Mouse (Mus musculus) liver, adult 2 months (tissue): Measurements from ENCODE around the gene Heatr5a. TPM values are rescaled to one million over a fixed set of nuclear protein-coding genes. Genes with fewer than 3 reads are reported as not detected.
A peak's percentile ranks its signal among the peaks of the same experiment; 100 is the strongest.

ENCODE experiments used
- DNase-seq: peaks from one replicate; pipeline ENCODE4 v3.0.0-alpha.2; 2011; ENCODE audit warnings: low read depth, low spot score; ENCODE audit errors: extremely low read depth
- H3K27ac ChIP-seq: fragments of 200-500 bp; replicated peaks from 2 replicates; pipeline ENCODE4 v1.5.1; 2012; ENCODE audit warnings: low read depth, mild to moderate bottlenecking, control low read depth, inconsistent platforms, low read length; ENCODE audit not compliant: insufficient read depth
- H3K27me3 ChIP-seq: fragments of 200-500 bp; 2 replicates; pipeline ENCODE4 v1.6.1; 2012; ENCODE audit warnings: mild to moderate bottlenecking, moderate library complexity, low read length, inconsistent platforms; ENCODE audit not compliant: control insufficient read depth, insufficient read depth
- H3K36me3 ChIP-seq: fragments of 200-500 bp; 2 replicates; pipeline ENCODE4 v1.6.1; 2012; ENCODE audit warnings: low read length, inconsistent platforms; ENCODE audit not compliant: control insufficient read depth, insufficient read depth
- H3K4me1 ChIP-seq: fragments of 200-500 bp; 2 replicates; pipeline ENCODE4 v1.6.1; 2011; ENCODE audit warnings: low read length; ENCODE audit not compliant: control insufficient read depth, insufficient read depth
- H3K4me3 ChIP-seq: fragments of 200-500 bp; 2 replicates; pipeline ENCODE4 v1.5.1; 2011; ENCODE audit warnings: low read depth, mild to moderate bottlenecking, control low read depth, low read length, moderate library complexity; ENCODE audit not compliant: insufficient read depth
- H3K79me2 ChIP-seq: fragments of 200-500 bp; 2 replicates; pipeline ENCODE4 v1.6.1; 2012; ENCODE audit warnings: inconsistent platforms, mild to moderate bottlenecking, low read length, moderate library complexity; ENCODE audit not compliant: control insufficient read depth, insufficient read depth
- H3K9ac ChIP-seq: fragments of 200-500 bp; 2 replicates; pipeline ENCODE4 v1.6.1; 2012; ENCODE audit warnings: low read depth, mild to moderate bottlenecking, control low read depth, inconsistent platforms, low read length
- CTCF ChIP-seq: fragments of 200-500 bp; IDR thresholded peaks from 2 replicates; pipeline ENCODE4 v1.5.1; 2011; ENCODE audit warnings: low read depth, low read length, control low read depth
- POLR2A ChIP-seq: fragments of 200-500 bp; IDR thresholded peaks from 2 replicates; pipeline ENCODE4 v1.6.1; 2011; ENCODE audit warnings: low read length, control low read depth; ENCODE audit not compliant: insufficient read depth; ENCODE audit errors: extremely low read depth
- WGBS: fragments of 180-500 bp; shearing (Covaris S2); methylation state at CpG from one replicate; pipeline ENCODE4 v1.1.7; 2018; 5-methylcytosine and 5-hydroxymethylcytosine counted together
- polyA plus RNA-seq: library from polyadenylated mRNA; depleted of rRNA; stranded (reverse); fragments of >200 nt; gene quantifications from 2 replicates; pipeline ENCODE4 v1.2.3, GENCODE M21; 2012
- total RNA-seq: library from RNA; depleted of rRNA; stranded (reverse); fragments of >200 nt; gene quantifications from 2 replicates; pipeline ENCODE4 v1.2.3, GENCODE M21; 2014

Heatr5a gene
- total and polyA plus RNA-seq, 2 experiments: 8.1 to 9.1 TPM

- H3K4me3 ChIP-seq: peak overlapping the region; percentile 95
- no peaks in the 10 kb centered on the region for H3K79me2 ChIP-seq
- H3K27me3 ChIP-seq: no peaks in the 10 kb centered on the region
- H3K27ac ChIP-seq: peak overlapping the region; percentile 78
- no peaks in the 10 kb centered on the region for H3K4me1 ChIP-seq
- no peak for TF ChIP-seq CTCF
- no peak for TF ChIP-seq POLR2A
- H3K36me3 ChIP-seq: no peaks in the 10 kb centered on the region
- DNase-seq: peak; percentile 45
- H3K9ac ChIP-seq: peak overlapping the region; percentile 94
- 3% methylated on average over 33 of the region's 35 CpGs for WGBS
Measured at GRCm38 (mm10) chr12:51970352-51971069, 610 bp downstream of the Heatr5a start.

- no peaks in the 10 kb centered on the region for H3K36me3 ChIP-seq
- DNase-seq: no peak
- peaks cover 3% of the 10 kb centered on the region; the same call in 1 of the 2 replicates for H3K79me2 ChIP-seq
- H3K9ac ChIP-seq: no peak overlapping the region
- 36% methylated on average over 7 of the region's 7 CpGs for WGBS
- no peaks in the 10 kb centered on the region for H3K4me1 ChIP-seq
- no peak overlapping the region for H3K4me3 ChIP-seq
- TF ChIP-seq CTCF (no peak), POLR2A (no peak)
- H3K27me3 ChIP-seq: no peaks in the 10 kb centered on the region
- H3K27ac ChIP-seq: no peak overlapping the region
Measured at GRCm38 (mm10) chr12:51969876-51970275, 1.2 kb downstream of the Heatr5a start.

- H3K79me2 ChIP-seq: peaks cover 4% of the 10 kb centered on the region; the same call in 1 of the 2 replicates
- TF ChIP-seq POLR2A (no peak), CTCF (no peak)
- DNase-seq: no peak
- no peaks in the 10 kb centered on the region for H3K27me3 ChIP-seq
- H3K36me3 ChIP-seq: no peaks in the 10 kb centered on the region
- H3K4me1 ChIP-seq: no peaks in the 10 kb centered on the region
- WGBS: 93% methylated on average over 2 of the region's 2 CpGs
- H3K9ac ChIP-seq: no peak overlapping the region
- no peak overlapping the region for H3K27ac ChIP-seq
- no peak overlapping the region for H3K4me3 ChIP-seq
Measured at GRCm38 (mm10) chr12:51969092-51969491, 2.0 kb downstream of the Heatr5a start.

- no peaks in the 10 kb centered on the region for H3K27me3 ChIP-seq
- 86% methylated on average over 9 of the region's 9 CpGs for WGBS
- no peak for DNase-seq
- no peak overlapping the region for H3K9ac ChIP-seq
- peaks cover 6% of the 10 kb centered on the region; the same call in 1 of the 2 replicates for H3K79me2 ChIP-seq
- no peak overlapping the region for H3K27ac ChIP-seq
- no peak overlapping the region for H3K4me3 ChIP-seq
- no peaks in the 10 kb centered on the region for H3K36me3 ChIP-seq
- no peak for TF ChIP-seq CTCF
- TF ChIP-seq POLR2A: no peak
- no peaks in the 10 kb centered on the region for H3K4me1 ChIP-seq
Measured at GRCm38 (mm10) chr12:51967915-51968595, 3.1 kb downstream of the Heatr5a start.

- 87% methylated on average over 6 of the region's 6 CpGs for WGBS
- H3K36me3 ChIP-seq: peaks cover 31% of the 10 kb centered on the region
- no peak overlapping the region for H3K4me3 ChIP-seq
- H3K9ac ChIP-seq: no peak overlapping the region
- no peaks in the 10 kb centered on the region for H3K27me3 ChIP-seq
- H3K4me1 ChIP-seq: no peaks in the 10 kb centered on the region
- H3K79me2 ChIP-seq: no peaks in the 10 kb centered on the region
- TF ChIP-seq CTCF: no peak
- TF ChIP-seq POLR2A: no peak
- no peak overlapping the region for H3K27ac ChIP-seq
- no peak for DNase-seq
Measured at GRCm38 (mm10) chr12:51957626-51958025, 13.5 kb downstream of the Heatr5a start.

- H3K4me3 ChIP-seq: no peak overlapping the region
- no peaks in the 10 kb centered on the region for H3K27me3 ChIP-seq
- WGBS: 84% methylated on average over 10 of the region's 10 CpGs
- no peak for DNase-seq
- peaks cover 59% of the 10 kb centered on the region for H3K36me3 ChIP-seq
- no peaks in the 10 kb centered on the region for H3K79me2 ChIP-seq
- no peak overlapping the region for H3K9ac ChIP-seq
- H3K4me1 ChIP-seq: no peaks in the 10 kb centered on the region
- H3K27ac ChIP-seq: no peak overlapping the region
- no peak for TF ChIP-seq CTCF
- TF ChIP-seq POLR2A: no peak
Measured at GRCm38 (mm10) chr12:51952309-51952708, 18.8 kb downstream of the Heatr5a start.
